Mouse (Mus musculus): ENCODE results near the gene Efs. TPM values are rescaled to one million over a fixed set of nuclear protein-coding genes. Genes with fewer than 3 reads are reported as not detected.
"Not testable (repeated sequence)": the region's sequence is repeated elsewhere in the genome, so short reads cannot be mapped to it uniquely, and the experiment has no call there.

Gene Efs
- polyA plus RNA-seq (2015; fragmentation: Nextera tagmentation; extraction: Ambion mirVana) = 26.8 and 30.3 TPM in 2 replicates

- Histone ChIP-seq H3K4me3 (replicated peaks; ENCODE audit: low read length) (peak within 1 kb of the TSS; percentile 73), H3K36me3 (ENCODE audit: control insufficient read depth, insufficient read depth, low read length) (peaks cover 9% of the 10 kb centered on the region; the same call in 1 of the 2 replicates), H3K9ac (ENCODE audit: low read length) (peak within 1 kb of the TSS; percentile 94), H3K27me3 (ENCODE audit: control insufficient read depth, insufficient read depth, low read length) (no peaks in the 10 kb centered on the region), H3K4me2 (ENCODE audit: low read depth, low read length) (peak within 1 kb of the TSS; percentile 84), H3K4me1 (ENCODE audit: control insufficient read depth, insufficient read depth, low read length) (peaks cover 31% of the 10 kb centered on the region), H3K9me3 (replicated peaks; ENCODE audit: control insufficient read depth, low read length) (no peaks in the 10 kb centered on the region), H3K27ac (ENCODE audit: low read length) (peak within 1 kb of the TSS; percentile 100)
- peak; percentile 51 for ATAC-seq (ENCODE audit: insufficient read depth, low FRiP score)
- WGBS = 2% methylated on average over 57 of the region's 57 CpGs
Observed at GRCm38 (mm10) chr14:54925349-54926342, at the start of gene Efs. Gene Efs (minus strand): TSS chr14:54926126.

- 78% methylated on average over 6 of the region's 6 CpGs for WGBS
- Histone ChIP-seq H3K4me3 (replicated peaks; ENCODE audit: low read length) (no peak overlapping the region), H3K36me3 (ENCODE audit: control insufficient read depth, insufficient read depth, low read length) (no peaks in the 10 kb centered on the region), H3K4me2 (ENCODE audit: low read depth, low read length) (no peak overlapping the region), H3K4me1 (ENCODE audit: control insufficient read depth, insufficient read depth, low read length) (no peaks in the 10 kb centered on the region), H3K27me3 (ENCODE audit: control insufficient read depth, insufficient read depth, low read length) (no peaks in the 10 kb centered on the region), H3K27ac (ENCODE audit: low read length) (no peak overlapping the region), H3K9me3 (replicated peaks; ENCODE audit: control insufficient read depth, low read length) (no peaks in the 10 kb centered on the region), H3K9ac (ENCODE audit: low read length) (no peak overlapping the region)
- ATAC-seq (ENCODE audit: insufficient read depth, low FRiP score) = no peak
Observed at GRCm38 (mm10) chr14:54974068-54974791, 48.3 kb upstream of the Efs start.

GRCm38 (mm10) chr14:54972786-54973185 lies 46.9 kb upstream of the Efs start:
- not testable (repeated sequence) for ATAC-seq (ENCODE audit: insufficient read depth, low FRiP score); H3K9ac ChIP-seq (ENCODE audit: low read length); H3K36me3 ChIP-seq (ENCODE audit: control insufficient read depth, insufficient read depth, low read length); H3K27ac ChIP-seq (ENCODE audit: low read length); H3K4me1 ChIP-seq (ENCODE audit: control insufficient read depth, insufficient read depth, low read length); H3K4me3 ChIP-seq (replicated peaks; ENCODE audit: low read length); H3K9me3 ChIP-seq (replicated peaks; ENCODE audit: control insufficient read depth, low read length); H3K27me3 ChIP-seq (ENCODE audit: control insufficient read depth, insufficient read depth, low read length); H3K4me2 ChIP-seq (ENCODE audit: low read depth, low read length)
- 86% methylated on average over 8 of the region's 11 CpGs for WGBS

- Histone ChIP-seq H3K4me1 (ENCODE audit: control insufficient read depth, insufficient read depth, low read length) (no peaks in the 10 kb centered on the region), H3K4me2 (ENCODE audit: low read depth, low read length) (no peak overlapping the region), H3K36me3 (ENCODE audit: control insufficient read depth, insufficient read depth, low read length) (no peaks in the 10 kb centered on the region), H3K4me3 (replicated peaks; ENCODE audit: low read length) (no peak overlapping the region), H3K9me3 (replicated peaks; ENCODE audit: control insufficient read depth, low read length) (no peaks in the 10 kb centered on the region), H3K27ac (ENCODE audit: low read length) (no peak overlapping the region), H3K9ac (ENCODE audit: low read length) (no peak overlapping the region), H3K27me3 (ENCODE audit: control insufficient read depth, insufficient read depth, low read length) (no peaks in the 10 kb centered on the region)
- no peak for ATAC-seq (ENCODE audit: insufficient read depth, low FRiP score)
Observed at GRCm38 (mm10) chr14:54968344-54968743, 42.4 kb upstream of the Efs start.

GRCm38 (mm10) chr14:54967874-54968273 lies 41.9 kb upstream of the Efs start:
- H3K9ac ChIP-seq (ENCODE audit: low read length) = no peak overlapping the region
- H3K4me3 ChIP-seq (replicated peaks; ENCODE audit: low read length) = no peak overlapping the region
- WGBS = 92% methylated on average over 3 of the region's 3 CpGs
- no peak overlapping the region for H3K4me2 ChIP-seq (ENCODE audit: low read depth, low read length)
- H3K4me1 ChIP-seq (ENCODE audit: control insufficient read depth, insufficient read depth, low read length) = no peaks in the 10 kb centered on the region
- H3K27me3 ChIP-seq (ENCODE audit: control insufficient read depth, insufficient read depth, low read length) = no peaks in the 10 kb centered on the region
- H3K9me3 ChIP-seq (replicated peaks; ENCODE audit: control insufficient read depth, low read length) = no peaks in the 10 kb centered on the region
- no peak overlapping the region for H3K27ac ChIP-seq (ENCODE audit: low read length)
- no peak for ATAC-seq (ENCODE audit: insufficient read depth, low FRiP score)
- H3K36me3 ChIP-seq (ENCODE audit: control insufficient read depth, insufficient read depth, low read length) = no peaks in the 10 kb centered on the region

- no peak within 1 kb of the TSS for H3K9ac ChIP-seq (ENCODE audit: low read length)
- no peaks in the 10 kb centered on the region for H3K27me3 ChIP-seq (ENCODE audit: control insufficient read depth, insufficient read depth, low read length)
- WGBS = 61% methylated on average over 7 of the region's 7 CpGs
- H3K9me3 ChIP-seq (replicated peaks; ENCODE audit: control insufficient read depth, low read length) = no peaks in the 10 kb centered on the region
- ATAC-seq (ENCODE audit: insufficient read depth, low FRiP score) = no peak
- H3K36me3 ChIP-seq (ENCODE audit: control insufficient read depth, insufficient read depth, low read length) = no peaks in the 10 kb centered on the region
- H3K27ac ChIP-seq (ENCODE audit: low read length) = no peak within 1 kb of the TSS
- H3K4me1 ChIP-seq (ENCODE audit: control insufficient read depth, insufficient read depth, low read length) = no peaks in the 10 kb centered on the region
- H3K4me3 ChIP-seq (replicated peaks; ENCODE audit: low read length) = no peak within 1 kb of the TSS
- no peak within 1 kb of the TSS for H3K4me2 ChIP-seq (ENCODE audit: low read depth, low read length)
Observed at GRCm38 (mm10) chr14:54966320-54966977, 40.5 kb upstream of the Efs start, which contains the start of gene Myh6. Gene Myh6 (minus strand): TSS chr14:54966927.

GRCm38 (mm10) chr14:54965631-54966030 lies 39.7 kb upstream of the Efs start:
- Histone ChIP-seq H3K27me3 (ENCODE audit: control insufficient read depth, insufficient read depth, low read length) (no peaks in the 10 kb centered on the region), H3K27ac (ENCODE audit: low read length) (no peak overlapping the region), H3K4me1 (ENCODE audit: control insufficient read depth, insufficient read depth, low read length) (no peaks in the 10 kb centered on the region), H3K9me3 (replicated peaks; ENCODE audit: control insufficient read depth, low read length) (no peaks in the 10 kb centered on the region), H3K4me2 (ENCODE audit: low read depth, low read length) (no peak overlapping the region), H3K9ac (ENCODE audit: low read length) (no peak overlapping the region), H3K36me3 (ENCODE audit: control insufficient read depth, insufficient read depth, low read length) (no peaks in the 10 kb centered on the region), H3K4me3 (replicated peaks; ENCODE audit: low read length) (no peak overlapping the region)
- WGBS = 56% methylated on average over 6 of the region's 6 CpGs
- no peak for ATAC-seq (ENCODE audit: insufficient read depth, low FRiP score)

GRCm38 (mm10) chr14:54965044-54965443 lies 39.1 kb upstream of the Efs start:
- H3K4me1 ChIP-seq (ENCODE audit: control insufficient read depth, insufficient read depth, low read length) = no peaks in the 10 kb centered on the region
- no peak overlapping the region for H3K9ac ChIP-seq (ENCODE audit: low read length)
- WGBS = 71% methylated on average over 15 of the region's 15 CpGs
- no peaks in the 10 kb centered on the region for H3K27me3 ChIP-seq (ENCODE audit: control insufficient read depth, insufficient read depth, low read length)
- no peak overlapping the region for H3K4me2 ChIP-seq (ENCODE audit: low read depth, low read length)
- no peaks in the 10 kb centered on the region for H3K9me3 ChIP-seq (replicated peaks; ENCODE audit: control insufficient read depth, low read length)
- ATAC-seq (ENCODE audit: insufficient read depth, low FRiP score) = no peak
- no peaks in the 10 kb centered on the region for H3K36me3 ChIP-seq (ENCODE audit: control insufficient read depth, insufficient read depth, low read length)
- H3K4me3 ChIP-seq (replicated peaks; ENCODE audit: low read length) = no peak overlapping the region
- no peak overlapping the region for H3K27ac ChIP-seq (ENCODE audit: low read length)

Data from stomach, embryonic 16.5 days (tissue).